Mouse (Mus musculus) effector memory CD4-positive, alpha-beta T cell, adult 7 months (primary cell): Measurements from ENCODE around the gene Zfp597. TPM values are rescaled to one million over a fixed set of nuclear protein-coding genes. Genes with fewer than 3 reads are reported as not detected.

Experiments used
- polyA plus RNA-seq: library from polyadenylated mRNA; unstranded; fragments of 100-300 nt; shearing (Covaris generic); gene quantifications from one replicate; pipeline ENCODE4 v1.2.1, GENCODE M21; 2017

Gene Zfp597
- 8.5 TPM for polyA plus RNA-seq

GRCm38 (mm10) chr16:3884201-3885064, at the start of gene Zfp597, which contains the start of gene Gm20695:
Zfp597 (minus strand) TSS chr16:3884561.
Gm20695 (plus strand) TSS chr16:3884648.

GRCm38 (mm10) chr16:3908537-3909111, 24.3 kb upstream of the Zfp597 start, which contains the start of the genes 1700037C18Rik and Cluap1:
1700037C18Rik (minus strand) TSS chr16:3908689.
Cluap1 (plus strand) TSS chr16:3908801.

GRCm38 (mm10) chr16:3872216-3873047, 11.9 kb downstream of the Zfp597 start, which contains the start of gene Naa60:
Naa60 (plus strand) TSS chr16:3872375.

GRCm38 (mm10) chr16:3846711-3847518, 37.4 kb downstream of the Zfp597 start, which contains the start of gene Zfp174:
Zfp174 (plus strand) TSS chr16:3847268.

GRCm38 (mm10) chr16:3830588-3831109, 53.7 kb downstream of the Zfp597 start, which contains the start of gene Olfr15:
Olfr15 (plus strand) TSS chr16:3830878.

Other genes with a start within 250 kb of the Zfp597 start
- not detected for gene Mefv, start 166.5 kb downstream of the Zfp597 start, polyA plus RNA-seq
- gene Zfp263, start 140.5 kb downstream of the Zfp597 start, polyA plus RNA-seq = 55.4 TPM
- 0.26 TPM for gene Olfr15, start 53.7 kb downstream of the Zfp597 start, polyA plus RNA-seq
- gene Zfp174, start 37.3 kb downstream of the Zfp597 start, polyA plus RNA-seq = not detected
- 78.3 TPM for gene Naa60, start 12.2 kb downstream of the Zfp597 start, polyA plus RNA-seq
- not detected for gene Gm20695, start 87 bp upstream of the Zfp597 start, polyA plus RNA-seq
- gene 1700037C18Rik, start 24.1 kb upstream of the Zfp597 start, polyA plus RNA-seq = 8.0 TPM
- gene Cluap1, start 24.2 kb upstream of the Zfp597 start, polyA plus RNA-seq = 11.9 TPM
- 35.6 TPM for gene Nlrc3, start 92.1 kb upstream of the Zfp597 start, polyA plus RNA-seq
- 21.7 TPM for gene Slx4, start 119.2 kb upstream of the Zfp597 start, polyA plus RNA-seq
- 5.1 TPM for gene Dnase1, start 152.4 kb upstream of the Zfp597 start, polyA plus RNA-seq
- gene Trap1, start 193.3 kb upstream of the Zfp597 start, polyA plus RNA-seq = 60.4 TPM